In genomic region chr4:137483871-137484270, GRCm38 (mm10) we compare ENCODE assay signal across 11 mouse cellular contexts. TPM values are rescaled to one million over a fixed set of nuclear protein-coding genes. Genes with fewer than 3 reads are reported as not detected.
DNase-seq lines count a peak whose midpoint lies in the region; ATAC-seq and TF ChIP-seq lines count a peak whose summit lies in the region.
"Had no signal": no experiment of that assay in that cellular context is flagged by ENCODE, and none has a peak within 500 bp of the region (broad histone marks: within the 10 kb centered on the region; RNA-seq: fewer than 3 reads in every experiment).

No protein-coding gene starts in this region.

- H3K4me2 ChIP-seq in hindbrain, embryonic 13.5 days = no peak overlapping the region
- H3K4me2 ChIP-seq in heart, embryonic 16.5 days (ENCODE audit: low read depth, low read length) = peak overlapping the region; percentile 2; the same call in 1 of the 2 replicates
- no peak overlapping the region for H3K4me2 ChIP-seq in limb, embryonic 15.5 days
- no peak overlapping the region for H3K4me2 ChIP-seq in stomach, embryonic 14.5 days (replicated peaks; ENCODE audit: low read depth, low read length)
- no peak overlapping the region for H3K4me2 ChIP-seq in hindbrain, embryonic 14.5 days (replicated peaks)

- H3K36me3 ChIP-seq in hindbrain, embryonic 10.5 days = no peaks in the 10 kb centered on the region
- H3K36me3 ChIP-seq in hindbrain, embryonic 13.5 days = no peaks in the 10 kb centered on the region
- no peaks in the 10 kb centered on the region for H3K36me3 ChIP-seq in heart, embryonic 16.5 days (ENCODE audit: control insufficient read depth, insufficient read depth)
- no peaks in the 10 kb centered on the region for H3K36me3 ChIP-seq in limb, embryonic 15.5 days
- H3K36me3 ChIP-seq in stomach, embryonic 14.5 days (ENCODE audit: control insufficient read depth, insufficient read depth, low read length) = no peaks in the 10 kb centered on the region
- H3K36me3 ChIP-seq in hindbrain, embryonic 14.5 days (replicated peaks; ENCODE audit: control insufficient read depth, insufficient read depth) = no peaks in the 10 kb centered on the region

- no peak for DNase-seq in hindbrain, embryonic 10.5 days (ENCODE audit: low spot score)
- no peak for DNase-seq in hindbrain, embryonic 14.5 days (ENCODE audit: low spot score)
- no peak for DNase-seq in urinary bladder, postnatal 14 days (ENCODE audit: low spot score)
- DNase-seq in left cerebral cortex, adult 2 months (ENCODE audit: extremely low spot score in 1 of 2, low spot score in 2 of 2) = no peak
- DNase-seq: midbrain, embryonic 14.5 days had no signal

- peaks cover 10% of the 10 kb centered on the region; the same call in 1 of the 2 replicates for H3K27me3 ChIP-seq in hindbrain, embryonic 10.5 days (ENCODE audit: insufficient read depth, poor library complexity, severe bottlenecking)
- H3K27me3 ChIP-seq in hindbrain, embryonic 13.5 days = peaks cover 13% of the 10 kb centered on the region; the same call in 1 of the 2 replicates
- H3K27me3 ChIP-seq in heart, embryonic 16.5 days (ENCODE audit: control insufficient read depth, insufficient read depth, low read length) = no peaks in the 10 kb centered on the region
- no peaks in the 10 kb centered on the region for H3K27me3 ChIP-seq in limb, embryonic 15.5 days
- H3K27me3 ChIP-seq in stomach, embryonic 14.5 days (ENCODE audit: control insufficient read depth, insufficient read depth, low read length) = no peaks in the 10 kb centered on the region
- H3K27me3 ChIP-seq in hindbrain, embryonic 14.5 days (ENCODE audit: control insufficient read depth, insufficient read depth, low read length) = no peaks in the 10 kb centered on the region

- no peak overlapping the region for H3K4me3 ChIP-seq in hindbrain, embryonic 10.5 days
- no peak overlapping the region for H3K4me3 ChIP-seq in hindbrain, embryonic 13.5 days
- H3K4me3 ChIP-seq in heart, embryonic 16.5 days (ENCODE audit: low read length) = no peak overlapping the region
- H3K4me3 ChIP-seq in limb, embryonic 15.5 days = no peak overlapping the region
- H3K4me3 ChIP-seq in stomach, embryonic 14.5 days (ENCODE audit: low read depth, low read length) = no peak overlapping the region
- H3K4me3 ChIP-seq in hindbrain, embryonic 14.5 days (replicated peaks; ENCODE audit: low read length) = no peak overlapping the region
- H3K4me3 ChIP-seq in left cerebral cortex, adult 2 months = no peak overlapping the region

- ATAC-seq in hindbrain, embryonic 13.5 days (ENCODE audit: low FRiP score) = no peak
- no peak for ATAC-seq in heart, embryonic 16.5 days (replicated peaks; ENCODE audit: extremely low read depth, insufficient read depth, low FRiP score)
- no peak for ATAC-seq in limb, embryonic 15.5 days (ENCODE audit: insufficient number of reproducible peaks, low FRiP score, low TSS enrichment, low read depth)
- no peak for ATAC-seq in stomach, embryonic 14.5 days (ENCODE audit: insufficient number of reproducible peaks, insufficient read depth, low FRiP score, low read depth)
- ATAC-seq in hindbrain, embryonic 14.5 days (ENCODE audit: low FRiP score) = no peak

- intact Hi-C loops in left cerebral cortex, adult 2 months (cut with DNase I) = no loop called here

- peaks cover 94% of the 10 kb centered on the region for H3K4me1 ChIP-seq in hindbrain, embryonic 10.5 days (replicated peaks)
- H3K4me1 ChIP-seq in hindbrain, embryonic 13.5 days (replicated peaks) = peaks cover 84% of the 10 kb centered on the region
- peaks cover 93% of the 10 kb centered on the region for H3K4me1 ChIP-seq in heart, embryonic 16.5 days (ENCODE audit: control insufficient read depth, insufficient read depth, low read length)
- H3K4me1 ChIP-seq in limb, embryonic 15.5 days = peaks cover 94% of the 10 kb centered on the region
- H3K4me1 ChIP-seq in stomach, embryonic 14.5 days (ENCODE audit: control insufficient read depth, insufficient read depth, low read length) = peaks cover 88% of the 10 kb centered on the region
- peaks cover 35% of the 10 kb centered on the region for H3K4me1 ChIP-seq in hindbrain, embryonic 14.5 days (replicated peaks; ENCODE audit: control insufficient read depth, insufficient read depth, low read length)

- H3K9ac ChIP-seq in hindbrain, embryonic 13.5 days = no peak overlapping the region
- peak overlapping the region; percentile 10; the same call in 1 of the 2 replicates for H3K9ac ChIP-seq in heart, embryonic 16.5 days (ENCODE audit: low read length)
- H3K9ac ChIP-seq in limb, embryonic 15.5 days = no peak overlapping the region
- H3K9ac ChIP-seq in stomach, embryonic 14.5 days (replicated peaks; ENCODE audit: low read depth, low read length) = no peak overlapping the region
- H3K9ac ChIP-seq in hindbrain, embryonic 14.5 days = no peak overlapping the region

- H3K27ac ChIP-seq in hindbrain, embryonic 10.5 days = peak overlapping the region; percentile 60; the same call in 1 of the 2 replicates
- no peak overlapping the region; the same call in 1 of the 2 replicates for H3K27ac ChIP-seq in hindbrain, embryonic 13.5 days
- peak overlapping the region; percentile 100 for H3K27ac ChIP-seq in heart, embryonic 16.5 days (ENCODE audit: low read length)
- H3K27ac ChIP-seq in limb, embryonic 15.5 days = peak overlapping the region; percentile 57; the same call in 1 of the 2 replicates
- peak overlapping the region; percentile 66; the same call in 1 of the 2 replicates for H3K27ac ChIP-seq in stomach, embryonic 14.5 days (ENCODE audit: low read length)
- H3K27ac ChIP-seq in hindbrain, embryonic 14.5 days = no peak overlapping the region
- no peak overlapping the region for H3K27ac ChIP-seq in left cerebral cortex, adult 2 months

- no peaks in the 10 kb centered on the region for H3K9me3 ChIP-seq in hindbrain, embryonic 10.5 days
- no peaks in the 10 kb centered on the region for H3K9me3 ChIP-seq in hindbrain, embryonic 13.5 days
- no peaks in the 10 kb centered on the region for H3K9me3 ChIP-seq in heart, embryonic 16.5 days (replicated peaks; ENCODE audit: control insufficient read depth, low read length)
- no peaks in the 10 kb centered on the region for H3K9me3 ChIP-seq in limb, embryonic 15.5 days
- no peaks in the 10 kb centered on the region for H3K9me3 ChIP-seq in stomach, embryonic 14.5 days (ENCODE audit: control insufficient read depth, low read depth, low read length)
- H3K9me3 ChIP-seq in hindbrain, embryonic 14.5 days (ENCODE audit: control insufficient read depth, low read length) = no peaks in the 10 kb centered on the region

- WGBS in hindbrain, embryonic 10.5 days = 87% methylated on average over 16 of the region's 16 CpGs
- 78% methylated on average over 16 of the region's 16 CpGs for WGBS in hindbrain, embryonic 13.5 days
- 16% methylated on average over 16 of the region's 16 CpGs for WGBS in heart, embryonic 16.5 days
- 48% methylated on average over 16 of the region's 16 CpGs for WGBS in limb, embryonic 15.5 days
- 38% methylated on average over 16 of the region's 16 CpGs for WGBS in stomach, embryonic 14.5 days
- WGBS in hindbrain, embryonic 14.5 days = 75% methylated on average over 16 of the region's 16 CpGs

- TF ChIP-seq CTCF in left cerebral cortex, adult 2 months (IDR thresholded peaks at IDR 0.05) = no peak

RNA-seq across cellular contexts. Expression of gene Hspg2, which starts 15.3 kb away (rescaled TPM):
- polyA plus RNA-seq in hindbrain, embryonic 10.5 days (2016; fragmentation: Nextera tagmentation; extraction: Ambion mirVana) = 15.2 and 18.2 TPM in 2 replicates
- polyA plus RNA-seq in hindbrain, embryonic 13.5 days (2015; fragmentation: Nextera tagmentation; extraction: Ambion mirVana) = 6.1 and 6.8 TPM in 2 replicates
- polyA plus RNA-seq in heart, embryonic 16.5 days (2015; fragmentation: Nextera tagmentation; extraction: Ambion mirVana) = 52.0 and 56.3 TPM in 2 replicates
- 40.6 and 44.5 TPM in 2 replicates for polyA plus RNA-seq in limb, embryonic 15.5 days (2015; fragmentation: Nextera tagmentation; extraction: Ambion mirVana)
- polyA plus RNA-seq in stomach, embryonic 14.5 days (2014; fragmentation: Nextera tagmentation; extraction: Ambion mirVana) = 42.6 and 44.1 TPM in 2 replicates
- polyA plus RNA-seq in hindbrain, embryonic 14.5 days (2014; fragmentation: Nextera tagmentation; extraction: Ambion mirVana) = 8.7 and 10.7 TPM in 2 replicates
- total RNA-seq in left cerebral cortex, adult 2 months (2021) = 1 to 10 TPM; 5.5 to 6.5 TPM

RNA-seq across cellular contexts. Expression of gene 1700013G24Rik, which starts 30.8 kb away (rescaled TPM):
- not detected in 2 replicates for polyA plus RNA-seq in hindbrain, embryonic 10.5 days (2016; fragmentation: Nextera tagmentation; extraction: Ambion mirVana)
- polyA plus RNA-seq in hindbrain, embryonic 13.5 days (2015; fragmentation: Nextera tagmentation; extraction: Ambion mirVana) = not detected in 2 replicates
- not detected in 2 replicates for polyA plus RNA-seq in heart, embryonic 16.5 days (2015; fragmentation: Nextera tagmentation; extraction: Ambion mirVana)
- polyA plus RNA-seq in limb, embryonic 15.5 days (2015; fragmentation: Nextera tagmentation; extraction: Ambion mirVana) = 0.23 and 0.40 TPM in 2 replicates
- not detected in 2 replicates for polyA plus RNA-seq in stomach, embryonic 14.5 days (2014; fragmentation: Nextera tagmentation; extraction: Ambion mirVana)
- polyA plus RNA-seq in hindbrain, embryonic 14.5 days (2014; fragmentation: Nextera tagmentation; extraction: Ambion mirVana) = not detected in 2 replicates
- not detected for total RNA-seq in left cerebral cortex, adult 2 months (2021)
- total RNA-seq: heart, postnatal 36 days; left cerebral cortex, postnatal 14 days had no signal
- polyA plus RNA-seq: midbrain, embryonic 14.5 days had no signal

RNA-seq across cellular contexts. Expression of gene Cela3b, which starts 53.5 kb away (rescaled TPM):
- polyA plus RNA-seq in hindbrain, embryonic 10.5 days (2016; fragmentation: Nextera tagmentation; extraction: Ambion mirVana) = not detected in 2 replicates
- not detected in 2 replicates for polyA plus RNA-seq in hindbrain, embryonic 13.5 days (2015; fragmentation: Nextera tagmentation; extraction: Ambion mirVana)
- polyA plus RNA-seq in heart, embryonic 16.5 days (2015; fragmentation: Nextera tagmentation; extraction: Ambion mirVana) = 0.35 TPM in 1 of 2 replicates, not detected in the other
- 0.70 TPM in 1 of 2 replicates, not detected in the other for polyA plus RNA-seq in limb, embryonic 15.5 days (2015; fragmentation: Nextera tagmentation; extraction: Ambion mirVana)
- 1.0 TPM in 1 of 2 replicates, not detected in the other for polyA plus RNA-seq in stomach, embryonic 14.5 days (2014; fragmentation: Nextera tagmentation; extraction: Ambion mirVana)
- polyA plus RNA-seq in hindbrain, embryonic 14.5 days (2014; fragmentation: Nextera tagmentation; extraction: Ambion mirVana) = not detected in 2 replicates
- not detected for total RNA-seq in left cerebral cortex, adult 2 months (2021)
- total RNA-seq: heart, postnatal 36 days; left cerebral cortex, postnatal 14 days had no signal
- polyA plus RNA-seq: midbrain, embryonic 14.5 days had no signal

Comparison
In these comparisons a context has a peak if more than half of its experiments do, and no peak if none do; other contexts are left out.
1. H3K27ac ChIP-seq: peak in hindbrain, embryonic 10.5 days (single experiment), heart, embryonic 16.5 days (single experiment), limb, embryonic 15.5 days (single experiment) and stomach, embryonic 14.5 days (single experiment); none in hindbrain, embryonic 13.5 days (single experiment), hindbrain, embryonic 14.5 days (single experiment) and left cerebral cortex, adult 2 months (single experiment).